Mouse (Mus musculus) kidney, adult 8-10 months (tissue): ENCODE measurements around the gene Gm42906.

Experiments
- DNase-seq, 2 experiments: peaks; one replicate each; pipeline ENCODE4 v3.0.0; 2022

The Gm42906 gene

DNA sequence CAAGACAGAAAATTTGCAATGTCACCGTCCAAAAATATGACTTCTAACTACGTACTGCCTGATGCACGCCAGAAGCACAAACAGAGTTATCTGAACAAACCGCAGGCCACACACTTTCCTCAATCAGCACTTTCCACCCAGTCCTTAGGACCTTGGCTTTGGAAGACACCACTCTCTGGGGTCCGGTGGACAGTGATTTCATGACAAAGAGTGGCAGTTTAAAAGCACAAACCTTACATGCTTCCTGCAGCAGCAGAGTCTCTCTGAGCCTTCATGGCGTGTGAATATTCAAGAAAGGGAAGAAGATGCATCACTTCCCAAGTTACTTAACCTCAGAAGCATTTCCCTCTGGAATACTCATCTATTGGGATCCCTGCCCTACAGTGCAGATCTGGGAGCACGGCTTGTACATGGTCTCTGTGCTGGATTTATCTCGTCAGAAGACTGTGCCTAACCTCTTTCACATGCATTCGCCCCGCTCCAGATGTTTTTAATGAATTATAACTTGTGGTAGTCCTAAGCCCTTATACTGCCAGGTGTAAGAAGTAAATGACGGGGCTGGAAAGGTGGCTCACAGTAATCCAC, 244.2 kb downstream of the Gm42906 start:
- DNase-seq = no peak

GRCm38 (mm10) chr5:151181288-151181687, 246.7 kb downstream of the Gm42906 start:
- no peak for DNase-seq

DNA sequence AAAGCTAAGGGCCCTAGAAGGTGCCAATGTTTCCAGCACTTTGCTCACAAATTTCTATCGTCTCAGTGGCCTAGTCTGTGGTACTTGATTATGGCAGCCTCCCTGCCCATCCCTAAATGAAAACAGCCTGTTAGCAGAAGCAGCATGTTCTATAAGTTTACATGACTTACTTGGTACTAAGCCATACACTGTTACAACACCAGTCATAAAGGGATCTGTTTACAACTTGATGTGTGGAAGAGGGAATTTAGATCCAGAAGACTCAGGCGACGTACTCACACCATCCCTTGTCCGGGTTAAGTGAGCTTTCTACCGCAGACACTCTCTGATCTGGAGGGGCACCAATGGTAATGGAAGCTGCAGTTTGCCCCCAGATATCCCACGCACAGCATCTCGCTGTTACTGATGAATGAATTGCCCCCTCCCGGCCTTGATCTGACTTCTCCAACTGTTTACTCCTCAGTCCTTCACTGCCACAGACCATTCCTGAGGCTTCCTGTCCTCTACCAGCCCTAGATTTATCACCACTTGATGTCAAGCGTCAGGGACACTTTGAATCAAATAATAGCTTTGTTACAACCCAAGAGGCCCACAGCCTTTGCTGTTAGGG, 247.7 kb downstream of the Gm42906 start:
- DNase-seq = no peak

- no peak for DNase-seq
Measured at GRCm38 (mm10) chr5:151177171-151177570, 250.8 kb downstream of the Gm42906 start.

DNA sequence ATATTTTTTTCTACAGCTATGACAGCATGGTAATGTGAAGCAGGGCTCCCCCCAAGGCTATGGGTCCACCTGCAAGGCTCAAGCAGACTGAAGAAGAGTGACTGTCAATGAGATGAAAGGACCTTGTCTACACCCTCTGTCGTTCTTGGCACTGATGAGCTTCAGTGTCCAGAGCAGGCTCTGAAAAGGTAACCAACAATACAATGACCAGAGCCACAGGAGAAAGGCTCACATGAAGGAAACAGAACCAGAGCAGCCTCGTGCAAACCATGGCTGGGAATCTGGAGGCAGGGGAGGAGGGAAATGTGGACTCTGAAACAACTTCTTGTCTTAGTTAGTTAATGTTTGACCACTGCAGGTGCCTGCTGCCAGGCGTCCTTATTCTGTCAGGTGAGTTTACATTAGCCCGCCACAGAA, 252.1 kb downstream of the Gm42906 start:
- DNase-seq = peak; percentile 78 to 88

DNA sequence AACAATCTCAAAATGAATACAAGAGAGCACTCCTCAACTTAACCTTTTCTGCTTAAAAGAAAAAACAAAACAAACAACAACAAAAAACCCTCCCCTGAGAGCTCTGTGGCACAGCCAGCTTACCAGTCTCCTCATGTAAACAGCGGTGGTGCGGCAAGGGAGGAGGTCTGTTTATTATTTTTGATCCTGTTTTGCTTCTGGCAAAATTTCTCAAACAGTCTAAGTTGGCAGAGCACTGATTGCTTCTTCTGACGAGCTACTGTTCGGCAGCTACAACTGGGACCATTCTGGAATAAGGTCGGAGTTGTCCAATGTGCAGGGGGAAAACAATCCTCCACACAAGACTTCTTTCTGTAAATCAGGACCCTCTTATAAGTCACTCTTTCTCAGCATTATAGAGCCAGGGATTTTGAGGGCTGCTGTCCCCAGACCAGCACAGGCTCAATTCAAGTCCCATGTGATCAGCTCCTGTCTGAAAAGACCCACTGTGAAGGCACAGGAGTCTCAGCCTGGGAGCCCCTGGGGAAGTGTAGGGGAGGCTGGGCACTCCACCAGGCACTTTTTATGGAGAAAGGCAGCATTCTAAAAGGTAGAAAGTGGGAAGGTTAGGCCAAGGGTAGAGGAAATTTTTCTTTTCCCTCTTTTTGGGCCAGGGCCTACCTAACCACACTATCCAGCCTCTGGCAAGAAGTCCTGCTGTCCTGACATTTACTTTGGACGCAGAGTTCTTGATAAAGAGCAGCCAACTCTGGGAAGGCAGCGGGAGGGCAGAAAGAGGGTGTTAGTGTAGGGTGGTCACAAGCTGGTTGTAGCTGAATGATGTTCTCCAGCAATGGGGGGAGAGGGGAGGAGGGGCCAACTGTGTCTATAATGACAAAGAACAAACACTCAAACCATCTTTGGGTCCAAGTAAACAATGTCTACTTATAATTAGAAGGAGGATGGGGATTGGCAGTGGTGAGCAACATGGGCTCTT, 253.2 kb downstream of the Gm42906 start:
- no peak for DNase-seq

GRCm38 (mm10) chr5:151173774-151174173, 254.2 kb downstream of the Gm42906 start:
- DNase-seq = no peak

DNA sequence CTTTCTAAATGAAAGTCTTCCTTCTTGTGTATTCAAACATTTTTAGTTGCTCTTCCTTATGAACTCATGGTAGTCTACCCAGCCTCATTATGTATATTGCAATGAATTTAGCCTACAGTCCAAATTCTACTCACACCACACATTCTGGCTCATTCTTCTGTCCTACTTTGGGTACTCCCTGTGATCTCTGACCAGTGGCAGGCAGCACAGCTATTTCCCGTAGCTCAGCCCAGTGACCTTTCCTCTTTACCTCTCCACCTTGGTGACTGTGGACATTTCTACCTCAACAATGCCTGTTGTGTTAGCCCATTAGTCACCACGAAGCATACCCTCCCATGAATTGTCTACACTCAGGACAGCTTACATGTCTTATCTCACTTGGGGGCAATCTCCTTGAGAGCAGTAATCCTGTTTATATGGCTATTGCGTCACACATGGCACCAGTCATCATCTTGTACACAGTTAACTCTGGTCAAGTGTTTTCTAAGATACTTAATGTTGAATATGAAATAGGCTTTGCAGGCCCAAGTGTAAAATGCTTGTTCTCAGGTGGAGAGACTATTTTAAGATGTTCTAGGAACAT, 257.7 kb downstream of the Gm42906 start:
- DNase-seq = peak in 1 of 2 experiments; percentile 26

DNA sequence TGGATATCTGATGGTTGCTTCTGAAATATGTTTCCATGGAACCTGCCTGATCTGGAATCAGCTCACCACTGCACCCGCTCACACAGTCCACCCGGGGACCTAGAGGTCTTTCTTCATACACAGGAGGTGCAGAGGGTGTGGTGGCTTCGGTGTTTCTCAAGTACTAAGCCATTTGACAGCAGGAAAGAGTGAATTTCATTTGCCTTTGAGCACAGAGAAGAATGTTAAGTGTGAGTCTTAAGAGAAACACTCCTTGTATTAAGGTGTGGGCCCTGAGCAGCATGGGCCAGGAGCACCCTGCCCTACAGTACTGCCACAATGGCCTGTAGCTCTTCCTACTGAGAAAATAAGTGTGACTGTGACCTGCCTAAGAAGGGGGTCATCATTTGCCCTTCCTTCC, 259.8 kb downstream of the Gm42906 start:
- no peak for DNase-seq

DNA sequence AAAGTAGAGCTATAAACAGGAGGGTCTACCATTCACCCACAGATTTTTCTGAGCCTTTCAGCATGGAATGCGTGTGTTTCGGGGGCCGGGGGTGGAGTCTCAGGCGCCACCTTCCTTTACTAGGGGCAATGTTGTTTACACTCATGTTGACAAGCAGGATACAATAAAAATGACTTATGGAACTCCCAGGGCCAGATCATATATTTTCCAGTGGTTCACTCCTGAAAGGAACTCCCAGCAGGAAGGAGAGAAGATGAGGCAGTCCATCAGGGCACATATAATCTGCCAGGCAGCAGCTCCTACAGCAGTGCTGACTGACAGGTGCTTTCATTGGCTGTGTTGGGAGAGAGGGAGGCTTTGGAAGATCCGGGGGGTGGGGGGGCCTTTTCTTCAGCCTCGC, 260.3 kb downstream of the Gm42906 start:
- DNase-seq = no peak

DNA sequence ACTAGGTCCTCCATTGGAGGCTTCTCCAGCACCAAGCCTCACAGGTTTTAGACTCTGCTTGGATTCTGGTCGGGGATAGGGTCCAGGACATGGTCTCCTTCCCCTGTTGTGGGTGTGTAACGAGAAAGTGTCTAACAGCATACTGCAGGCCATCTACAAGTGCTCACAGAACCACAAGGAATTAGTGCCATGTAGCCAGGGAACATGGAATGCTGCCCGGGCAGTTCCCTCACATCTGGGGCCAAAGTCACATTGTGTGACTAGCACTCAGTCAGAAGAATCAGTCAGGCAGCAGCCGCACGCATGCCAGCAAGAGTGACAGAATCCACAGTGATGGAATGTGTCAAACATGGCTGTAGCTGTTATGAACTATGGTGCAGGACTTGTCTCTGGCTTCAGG, 261.7 kb downstream of the Gm42906 start:
- peak; percentile 67 to 75 for DNase-seq

GRCm38 (mm10) chr5:151165381-151166016, 262.5 kb downstream of the Gm42906 start:
- DNase-seq = no peak

DNA sequence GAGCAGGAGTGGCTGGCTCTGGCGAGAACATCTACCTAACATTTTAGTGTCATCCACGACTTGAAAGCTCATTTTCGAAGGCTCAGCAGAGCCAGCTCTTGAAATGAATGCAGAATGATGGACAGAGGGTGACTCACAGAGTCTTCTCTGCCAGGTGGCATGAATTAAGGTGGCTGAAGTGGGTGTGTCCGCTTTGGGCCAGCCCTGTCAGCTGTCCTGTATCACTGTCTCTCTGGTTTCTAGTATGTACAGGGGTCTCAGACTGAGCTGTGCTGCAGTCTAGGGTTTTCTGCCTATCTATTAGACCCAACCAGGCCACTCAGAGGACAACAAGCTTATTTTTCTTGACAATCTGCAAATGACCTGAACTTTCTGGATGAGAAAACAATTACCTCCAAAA, 263.1 kb downstream of the Gm42906 start:
- DNase-seq = no peak

DNA sequence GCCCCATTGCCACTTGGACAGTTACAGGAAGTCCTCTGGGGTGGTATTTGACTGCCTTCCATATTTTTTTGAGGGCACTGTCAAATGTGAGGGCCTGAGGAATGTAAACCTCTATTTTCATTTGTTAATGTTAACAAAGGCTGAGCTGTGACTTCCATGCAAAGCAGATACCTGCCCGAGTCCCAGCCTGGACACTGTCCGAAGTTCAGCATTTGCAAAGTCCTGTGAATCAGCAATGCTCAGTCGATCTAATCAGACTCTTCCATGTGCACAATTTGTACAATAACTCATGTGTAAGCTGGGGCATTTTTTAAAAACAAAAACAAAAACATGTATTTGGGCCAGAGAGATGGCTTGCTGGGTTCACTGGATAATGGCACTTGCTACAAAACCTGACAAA, 265.3 kb downstream of the Gm42906 start:
- DNase-seq = peak; percentile 40 to 42

DNA sequence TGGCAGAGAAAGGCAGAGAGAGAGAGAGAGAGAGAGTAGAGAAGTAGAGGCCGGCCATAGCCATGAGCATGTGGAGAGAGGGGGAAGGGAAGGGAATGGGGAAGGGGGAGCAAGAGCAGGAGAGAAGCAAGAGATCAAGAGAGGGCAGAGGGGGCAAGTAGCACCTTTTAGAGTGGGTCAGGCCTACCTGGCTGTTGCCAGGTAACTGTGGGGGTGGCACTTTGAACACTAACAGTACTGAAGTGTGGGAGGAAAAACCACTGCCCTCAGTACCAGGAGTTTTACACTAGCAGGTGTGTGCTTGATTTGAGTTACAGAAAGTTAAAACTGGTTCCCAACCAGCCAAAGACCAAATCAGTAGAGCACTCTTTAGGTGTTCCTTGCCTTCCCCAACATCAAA, 272.7 kb downstream of the Gm42906 start:
- no peak for DNase-seq

DNA sequence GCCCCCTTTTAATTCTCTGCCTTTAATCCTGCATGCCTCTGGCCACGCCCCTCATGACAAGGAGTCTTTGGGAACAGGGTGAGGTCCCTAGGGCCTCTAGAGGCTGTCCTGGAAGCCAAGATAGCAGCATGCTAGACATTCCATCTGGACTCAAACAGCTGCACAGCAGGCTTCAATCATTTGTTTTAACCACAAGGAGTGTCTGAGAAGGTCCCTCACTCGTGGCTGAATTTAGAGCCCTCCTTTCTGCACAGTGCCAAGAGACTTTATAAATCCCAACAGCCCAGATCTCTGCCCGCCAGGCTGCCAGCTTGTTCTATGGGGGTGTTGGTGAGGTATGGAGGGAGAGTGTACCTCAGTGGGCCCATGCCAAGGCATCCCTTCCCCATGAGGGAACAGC, 273.2 kb downstream of the Gm42906 start:
- DNase-seq = no peak

DNA sequence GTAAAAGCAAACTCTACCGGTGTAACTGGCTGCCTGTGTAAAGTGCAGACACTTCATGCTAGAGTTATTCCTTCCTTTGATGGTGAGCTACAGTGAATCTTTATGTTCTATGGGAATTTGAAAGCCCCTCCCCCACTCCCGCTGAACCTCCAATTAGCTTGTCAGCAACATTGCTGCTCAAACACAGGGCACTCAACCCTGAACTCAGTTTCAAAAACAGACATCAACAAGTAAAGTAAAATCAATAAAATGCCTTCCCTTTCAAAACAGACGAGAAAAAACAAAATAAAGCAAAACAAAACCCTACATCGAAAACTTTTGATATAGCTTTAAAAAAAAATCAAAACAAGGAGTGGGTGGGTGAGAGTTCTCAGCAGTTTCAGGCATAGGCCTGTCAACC, 273.9 kb downstream of the Gm42906 start:
- DNase-seq = no peak

- DNase-seq = no peak
Measured at GRCm38 (mm10) chr5:151151549-151151948, 276.4 kb downstream of the Gm42906 start.

DNA sequence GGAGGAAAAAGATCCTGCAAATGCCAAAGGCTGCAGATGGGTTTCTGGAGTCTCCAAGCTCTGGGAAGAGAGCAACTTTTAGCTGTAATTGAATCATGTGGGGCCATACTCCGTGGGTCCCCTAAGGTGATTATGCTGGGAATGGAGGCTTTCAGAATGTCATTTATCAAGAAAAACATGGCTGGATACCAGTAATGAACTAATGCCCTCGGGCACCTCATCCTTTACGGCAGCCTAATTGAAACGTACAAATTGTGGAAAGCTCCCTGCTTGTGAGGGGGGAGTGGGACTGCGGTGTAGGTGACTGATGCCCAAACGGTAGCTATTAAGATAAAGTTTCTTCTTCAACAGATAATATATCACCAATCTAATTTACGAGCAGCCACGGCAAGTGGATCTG, 278.5 kb downstream of the Gm42906 start:
- no peak for DNase-seq

- DNase-seq = no peak
Measured at GRCm38 (mm10) chr5:151148079-151148478, 279.9 kb downstream of the Gm42906 start.

DNA sequence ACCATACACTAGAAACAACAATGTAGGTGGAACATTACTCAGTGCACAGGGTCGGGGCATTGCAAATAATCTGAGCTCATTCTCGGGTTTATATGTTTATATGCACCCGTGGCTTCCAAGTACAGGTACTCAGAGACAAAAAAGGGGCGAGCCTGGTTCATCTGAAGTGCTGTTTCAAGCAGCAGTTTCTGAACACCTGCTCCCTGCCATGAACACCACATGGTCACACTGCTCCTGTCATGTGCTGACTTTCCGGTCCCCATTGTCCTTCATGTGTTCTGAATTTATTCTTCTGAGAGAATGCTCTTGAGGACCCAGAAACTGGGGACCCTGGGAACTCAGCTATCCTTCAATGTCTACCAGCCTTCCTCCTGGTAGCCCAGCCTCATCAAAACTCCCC, 282.2 kb downstream of the Gm42906 start:
- DNase-seq = no peak

DNA sequence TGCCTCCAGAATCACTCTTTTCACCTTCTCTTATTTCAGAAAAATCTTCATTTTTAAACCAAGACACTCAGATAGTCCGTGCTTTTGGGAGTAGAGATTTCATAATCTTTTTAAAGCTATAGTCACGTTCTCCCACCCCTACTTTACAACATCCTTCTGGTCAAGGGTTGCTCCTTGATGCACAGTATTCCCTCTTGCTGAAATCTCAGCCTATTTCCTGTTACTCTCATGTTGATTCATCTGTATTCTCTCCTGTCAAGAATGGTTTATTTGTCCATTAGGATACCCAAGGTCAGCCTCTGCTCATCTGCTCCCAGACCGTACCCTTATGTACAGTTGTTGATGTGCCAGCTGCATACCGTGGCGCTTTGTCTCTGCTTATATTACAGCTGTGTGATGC, 284.0 kb downstream of the Gm42906 start:
- no peak for DNase-seq
